Mouse (Mus musculus): ENCODE measurements around the gene Epha4.

DNA sequence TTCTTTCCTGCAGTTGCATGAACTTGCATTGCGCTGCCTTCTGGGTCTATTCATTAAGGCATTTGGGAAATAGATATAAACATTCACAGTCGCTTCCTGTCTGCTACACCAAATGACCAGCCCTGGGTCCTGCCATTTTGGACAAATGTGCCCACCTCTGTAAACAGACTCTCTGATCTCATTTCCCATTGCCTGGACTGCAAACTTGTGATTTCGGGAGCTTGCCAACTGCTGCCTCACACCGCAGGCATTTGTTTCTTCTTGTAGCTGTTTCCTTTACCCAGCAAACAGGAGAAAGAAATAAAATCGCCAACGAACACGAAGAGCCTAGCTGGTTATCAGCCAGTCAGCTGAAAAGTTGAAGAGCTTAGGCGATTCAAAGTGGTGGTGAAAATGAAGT lies 10.2 kb upstream of the Epha4 start:
- TF ChIP-seq CTCF (IDR thresholded peaks at IDR 0.05; ENCODE audit: insufficient read depth, low read depth, low read length) = no peak
- no peak for TF ChIP-seq POLR2A (IDR thresholded peaks at IDR 0.05; ENCODE audit: insufficient read depth, low read depth, low read length)
